Mouse (Mus musculus): ENCODE measurements at regions not wholly inside any gene's neighbourhood (a gene's known extent, or its start where the extent isn't known, plus 50 kb on each side); places are given as distances from the start of the nearest gene placed in this dataset.

GRCm38 (mm10) chr5:126651367-126651766, 590.2 kb upstream of the Tmem132c start:
- TF ChIP-seq CTCF (conservative IDR thresholded peaks at IDR 0.05 in 1 of 2, IDR thresholded peaks at IDR 0.05 in 1 of 2; ENCODE audit: low read depth in 2 of 2, low read length in 2 of 2), result no peak
- no peak for TF ChIP-seq POLR2AphosphoS2 (IDR thresholded peaks at IDR 0.05; ENCODE audit: low read depth, low read length)
- no peak for TF ChIP-seq ZNF384 (IDR thresholded peaks at IDR 0.05; ENCODE audit: low read depth, low read length)
- TF ChIP-seq GABPA (IDR thresholded peaks at IDR 0.05; ENCODE audit: insufficient replicate concordance, low read depth, low read length), result no peak

Measured in CH12.LX (cell line).